Mouse (Mus musculus): ENCODE measurements around the gene Cfap45.

DNA sequence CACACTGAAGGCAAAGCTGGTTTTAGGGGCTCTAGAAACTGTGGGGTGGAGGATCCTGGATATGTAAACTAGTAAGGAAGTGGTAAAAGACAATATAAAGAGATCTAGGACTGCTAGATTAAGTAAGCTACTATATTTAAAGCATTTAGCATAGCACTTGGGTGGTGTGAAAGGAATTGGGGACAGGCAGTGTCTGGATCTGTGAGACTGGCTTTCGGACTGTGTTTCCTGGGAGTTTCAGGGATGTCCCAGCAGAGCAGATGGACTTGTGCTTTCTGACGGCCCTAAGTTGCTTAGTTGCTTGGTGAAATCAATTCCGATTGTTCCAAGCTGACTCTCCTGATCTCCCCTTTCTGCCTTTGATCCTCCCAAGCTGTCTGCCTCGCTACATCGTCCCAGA, 34.0 kb upstream of the Cfap45 start:
- TF ChIP-seq POLR2A (IDR thresholded peaks at IDR 0.05; ENCODE audit: low read depth, low read length) (no peak), CTCF (IDR thresholded peaks at IDR 0.05; ENCODE audit: extremely low read depth, insufficient read depth, insufficient read length, insufficient replicate concordance) (no peak)
